Mouse (Mus musculus) hindbrain, embryonic 12.5 days (tissue): ENCODE results near the gene Muc5ac. TPM values are rescaled to one million over a fixed set of nuclear protein-coding genes. Genes with fewer than 3 reads are reported as not detected.
"Not testable (repeated sequence)": the region's sequence is repeated elsewhere in the genome, so short reads cannot be mapped to it uniquely, and the experiment has no call there.

Experiments
- ATAC-seq: fragments of 200-750 bp; cut with Nextera tagmentation; 2 replicates; pipeline ENCODE4 v1.8.0; 2017; ENCODE audit warnings: moderate TSS enrichment; ENCODE audit not compliant: low FRiP score
- H3K27ac ChIP-seq: fragments of 300-500 bp; sonication (generic); 2 replicates; pipeline ENCODE4 v1.5.1; 2016; ENCODE audit warnings: mild to moderate bottlenecking
- H3K27me3 ChIP-seq: fragments of 300-500 bp; sonication (generic); 2 replicates; pipeline ENCODE4 v1.6.1; 2016; ENCODE audit warnings: mild to moderate bottlenecking
- H3K36me3 ChIP-seq: fragments of 300-500 bp; sonication (generic); 2 replicates; pipeline ENCODE4 v1.6.1; 2016; ENCODE audit warnings: mild to moderate bottlenecking
- H3K4me1 ChIP-seq: fragments of 300-500 bp; sonication (generic); 2 replicates; pipeline ENCODE4 v1.6.1; 2016
- H3K4me2 ChIP-seq: fragments of 300-500 bp; sonication (generic); replicated peaks from 2 replicates; pipeline ENCODE4 v1.6.1; 2016; ENCODE audit warnings: mild to moderate bottlenecking
- H3K4me3 ChIP-seq: fragments of 300-500 bp; sonication (generic); 2 replicates; pipeline ENCODE4 v1.5.1; 2016; ENCODE audit warnings: mild to moderate bottlenecking
- H3K9ac ChIP-seq: fragments of 300-500 bp; sonication (generic); 2 replicates; pipeline ENCODE4 v1.6.1; 2016; ENCODE audit warnings: mild to moderate bottlenecking, moderate library complexity
- H3K9me3 ChIP-seq: fragments of 300-500 bp; sonication (generic); replicated peaks from 2 replicates; pipeline ENCODE4 v1.6.1; 2016; ENCODE audit warnings: mild to moderate bottlenecking
- WGBS: fragments of 180-500 bp; shearing (Covaris S2); methylation state at CpG from one replicate; pipeline ENCODE4 v1.1.7; 2016; 5-methylcytosine and 5-hydroxymethylcytosine counted together
- polyA plus RNA-seq: library from polyadenylated mRNA; unstranded; fragments of >200 nt; fragmentation: Nextera tagmentation; extraction: Ambion mirVana; gene quantifications from 2 replicates; pipeline ENCODE4 v1.2.1, GENCODE M21; 2016

The Muc5ac gene
- polyA plus RNA-seq, 1 experiment from 2014 or later = not detected

GRCm38 (mm10) chr7:141805384-141805783 is 16.6 kb downstream of the Muc5ac start:
- H3K4me3 ChIP-seq = no peak overlapping the region
- no peak overlapping the region for H3K4me2 ChIP-seq
- H3K4me1 ChIP-seq = no peaks in the 10 kb centered on the region
- 87% methylated on average over 7 of the region's 7 CpGs for WGBS
- ATAC-seq = no peak
- H3K36me3 ChIP-seq = no peaks in the 10 kb centered on the region
- no peaks in the 10 kb centered on the region for H3K9me3 ChIP-seq
- H3K9ac ChIP-seq = no peak overlapping the region
- H3K27ac ChIP-seq = no peak overlapping the region
- 0 out of 2 replicates have a peak, but pooled peaks cover 3% of the 10 kb centered on the region for H3K27me3 ChIP-seq

- not testable (repeated sequence) for H3K27ac ChIP-seq, H3K27me3 ChIP-seq, H3K9ac ChIP-seq, H3K4me1 ChIP-seq, H3K36me3 ChIP-seq, H3K9me3 ChIP-seq, H3K4me2 ChIP-seq, ATAC-seq, H3K4me3 ChIP-seq
- WGBS = no CpG with 5 or more reads among the region's 4 CpGs
Observed at GRCm38 (mm10) chr7:141807823-141808222, 19.1 kb downstream of the Muc5ac start.

- H3K4me2 ChIP-seq, H3K27me3 ChIP-seq, H3K9me3 ChIP-seq, H3K36me3 ChIP-seq, H3K4me3 ChIP-seq, H3K4me1 ChIP-seq, H3K9ac ChIP-seq, H3K27ac ChIP-seq, ATAC-seq: not testable (repeated sequence)
- no CpG with 5 or more reads among the region's 4 CpGs for WGBS
Observed at GRCm38 (mm10) chr7:141809933-141810332, 21.2 kb downstream of the Muc5ac start.

GRCm38 (mm10) chr7:141813321-141813720 is 24.5 kb downstream of the Muc5ac start:
- no peak overlapping the region for H3K4me3 ChIP-seq
- H3K4me1 ChIP-seq = peaks cover 12% of the 10 kb centered on the region
- no peaks in the 10 kb centered on the region for H3K36me3 ChIP-seq
- H3K27me3 ChIP-seq = no peaks in the 10 kb centered on the region
- H3K4me2 ChIP-seq = no peak overlapping the region
- H3K9me3 ChIP-seq = no peaks in the 10 kb centered on the region
- no peak overlapping the region for H3K27ac ChIP-seq
- no peak for ATAC-seq
- no peak overlapping the region for H3K9ac ChIP-seq
- 78% methylated on average over 4 of the region's 4 CpGs for WGBS

GRCm38 (mm10) chr7:141815361-141815760 is 26.6 kb downstream of the Muc5ac start:
- no peak for ATAC-seq
- no peak overlapping the region for H3K4me2 ChIP-seq
- H3K9ac ChIP-seq = no peak overlapping the region
- H3K4me3 ChIP-seq = no peak overlapping the region
- H3K9me3 ChIP-seq = no peaks in the 10 kb centered on the region
- H3K36me3 ChIP-seq = no peaks in the 10 kb centered on the region
- H3K4me1 ChIP-seq = peaks cover 12% of the 10 kb centered on the region
- H3K27ac ChIP-seq = no peak overlapping the region
- H3K27me3 ChIP-seq = no peaks in the 10 kb centered on the region
- 83% methylated on average over 4 of the region's 4 CpGs for WGBS

GRCm38 (mm10) chr7:141817355-141818075 is 28.7 kb downstream of the Muc5ac start:
- no peaks in the 10 kb centered on the region for H3K36me3 ChIP-seq

GRCm38 (mm10) chr7:141818267-141818666 is 29.5 kb downstream of the Muc5ac start:
- 79% methylated on average over 3 of the region's 3 CpGs for WGBS
- Histone ChIP-seq H3K4me3 (no peak overlapping the region), H3K27me3 (no peaks in the 10 kb centered on the region; the same call in 1 of the 2 replicates), H3K9me3 (no peaks in the 10 kb centered on the region), H3K36me3 (no peaks in the 10 kb centered on the region), H3K27ac (no peak overlapping the region), H3K4me2 (no peak overlapping the region), H3K9ac (no peak overlapping the region), H3K4me1 (peaks cover 12% of the 10 kb centered on the region)
- no peak for ATAC-seq

More at GRCm38 (mm10) chr7:141817355-141818075, 28.7 kb downstream of the Muc5ac start:
- Histone ChIP-seq H3K27ac (no peak overlapping the region), H3K9ac (no peak overlapping the region), H3K9me3 (no peaks in the 10 kb centered on the region), H3K27me3 (no peaks in the 10 kb centered on the region; the same call in 1 of the 2 replicates), H3K4me2 (no peak overlapping the region), H3K4me1 (peaks cover 12% of the 10 kb centered on the region), H3K4me3 (no peak overlapping the region)
- ATAC-seq = no peak
- WGBS = 55% methylated on average over 11 of the region's 11 CpGs

GRCm38 (mm10) chr7:141822582-141823261 is 34.0 kb downstream of the Muc5ac start:
- H3K9ac ChIP-seq = no peak overlapping the region
- WGBS = 49% methylated on average over 4 of the region's 4 CpGs
- no peak overlapping the region for H3K4me2 ChIP-seq
- no peaks in the 10 kb centered on the region; the same call in 1 of the 2 replicates for H3K27me3 ChIP-seq
- peaks cover 4% of the 10 kb centered on the region for H3K4me1 ChIP-seq
- no peak for ATAC-seq
- no peaks in the 10 kb centered on the region for H3K36me3 ChIP-seq
- no peak overlapping the region for H3K27ac ChIP-seq
- H3K4me3 ChIP-seq = no peak overlapping the region
- no peaks in the 10 kb centered on the region for H3K9me3 ChIP-seq

- H3K27ac ChIP-seq = no peak overlapping the region
- H3K9ac ChIP-seq = no peak overlapping the region
- H3K27me3 ChIP-seq = no peaks in the 10 kb centered on the region; the same call in 1 of the 2 replicates
- no peak overlapping the region for H3K4me2 ChIP-seq
- H3K36me3 ChIP-seq = no peaks in the 10 kb centered on the region
- no peaks in the 10 kb centered on the region for H3K4me1 ChIP-seq
- ATAC-seq = no peak
- H3K4me3 ChIP-seq = no peak overlapping the region
- WGBS = 89% methylated on average over 6 of the region's 6 CpGs
- H3K9me3 ChIP-seq = no peaks in the 10 kb centered on the region
Observed at GRCm38 (mm10) chr7:141823699-141824098, 34.9 kb downstream of the Muc5ac start.

- H3K9ac ChIP-seq = no peak overlapping the region
- ATAC-seq = no peak
- H3K27me3 ChIP-seq = no peaks in the 10 kb centered on the region; the same call in 1 of the 2 replicates
- no peaks in the 10 kb centered on the region for H3K4me1 ChIP-seq
- 87% methylated on average over 9 of the region's 9 CpGs for WGBS
- H3K36me3 ChIP-seq = no peaks in the 10 kb centered on the region
- H3K27ac ChIP-seq = no peak overlapping the region
- no peak overlapping the region for H3K4me2 ChIP-seq
- H3K4me3 ChIP-seq = no peak overlapping the region
- no peaks in the 10 kb centered on the region for H3K9me3 ChIP-seq
Observed at GRCm38 (mm10) chr7:141824398-141824797, 35.6 kb downstream of the Muc5ac start.

GRCm38 (mm10) chr7:141835941-141836340 is 47.2 kb downstream of the Muc5ac start:
- Histone ChIP-seq H3K9me3 (no peaks in the 10 kb centered on the region), H3K36me3 (no peaks in the 10 kb centered on the region), H3K4me3 (no peak overlapping the region), H3K4me2 (no peak overlapping the region), H3K27ac (no peak overlapping the region), H3K27me3 (no peaks in the 10 kb centered on the region), H3K9ac (no peak overlapping the region), H3K4me1 (no peaks in the 10 kb centered on the region)
- 85% methylated on average over 7 of the region's 7 CpGs for WGBS
- no peak for ATAC-seq

- Histone ChIP-seq H3K4me3 (no peak overlapping the region), H3K9me3 (no peaks in the 10 kb centered on the region), H3K27ac (no peak overlapping the region), H3K4me1 (no peaks in the 10 kb centered on the region), H3K9ac (no peak overlapping the region), H3K27me3 (no peaks in the 10 kb centered on the region), H3K4me2 (no peak overlapping the region), H3K36me3 (no peaks in the 10 kb centered on the region)
- WGBS = 81% methylated on average over 8 of the region's 8 CpGs
- no peak for ATAC-seq
Observed at GRCm38 (mm10) chr7:141836423-141836822, 47.7 kb downstream of the Muc5ac start.

GRCm38 (mm10) chr7:141838779-141839178 is 50.0 kb downstream of the Muc5ac start, which contains the start of gene Muc5b:
Gene Muc5b (plus strand): TSS chr7:141839070.
- no peaks in the 10 kb centered on the region for H3K4me1 ChIP-seq
- H3K27ac ChIP-seq = no peak within 1 kb of the TSS
- no peak within 1 kb of the TSS for H3K4me2 ChIP-seq
- ATAC-seq = no peak
- no peaks in the 10 kb centered on the region for H3K9me3 ChIP-seq
- H3K27me3 ChIP-seq = no peaks in the 10 kb centered on the region
- H3K9ac ChIP-seq = no peak within 1 kb of the TSS
- 82% methylated on average over 5 of the region's 5 CpGs for WGBS
- H3K4me3 ChIP-seq = no peak within 1 kb of the TSS
- H3K36me3 ChIP-seq = no peaks in the 10 kb centered on the region
